ENCODE assay signal across 17 mouse cellular contexts in genomic region chr5:124575467-124575866, GRCm38 (mm10).
"Had no signal": no experiment of that assay in that cellular context is flagged by ENCODE, and none has a peak within 500 bp of the region (broad histone marks: within the 10 kb centered on the region; RNA-seq: fewer than 3 reads in every experiment).

No protein-coding gene starts in this region.

- H3K4me3 ChIP-seq: liver, embryonic 13.5 days; liver, embryonic 15.5 days; lung, embryonic 15.5 days; megakaryocyte, embryonic 14.5 days; midbrain, embryonic 13.5 days; midbrain, embryonic 15.5 days; neural tube, embryonic 12.5 days had no signal

- H3K27ac ChIP-seq: liver, embryonic 13.5 days; liver, embryonic 15.5 days; lung, embryonic 15.5 days; macrophage; midbrain, embryonic 13.5 days; midbrain, embryonic 15.5 days; neural tube, embryonic 12.5 days had no signal

- H3K4me2 ChIP-seq: liver, embryonic 13.5 days; liver, embryonic 15.5 days; lung, embryonic 15.5 days; midbrain, embryonic 11.5 days; midbrain, embryonic 13.5 days; midbrain, embryonic 15.5 days; neural tube, embryonic 12.5 days had no signal

- ATAC-seq: liver, postnatal 0 days; midbrain, embryonic 13.5 days; midbrain, embryonic 15.5 days had no signal

- H3K9ac ChIP-seq: liver, embryonic 13.5 days; liver, embryonic 15.5 days; liver, postnatal 0 days; lung, embryonic 15.5 days; midbrain, embryonic 13.5 days; midbrain, embryonic 15.5 days; neural tube, embryonic 12.5 days had no signal

- H3K27me3 ChIP-seq: liver, embryonic 13.5 days; liver, embryonic 15.5 days; lung, embryonic 15.5 days; megakaryocyte, embryonic 14.5 days; midbrain, embryonic 13.5 days; midbrain, embryonic 15.5 days; neural tube, embryonic 12.5 days had no signal

- DNase-seq: liver, embryonic 13.5 days; liver, postnatal 0 days; lung, adult 2 months; lung, postnatal 10 days; lung, postnatal 36 days; right cerebral cortex, postnatal 14 days; thymus, adult 2 months; thymus, postnatal 25 days; thymus, postnatal 4 days had no signal

- H3K9me3 ChIP-seq: liver, embryonic 13.5 days; liver, embryonic 15.5 days; lung, embryonic 15.5 days; megakaryocyte, embryonic 14.5 days; midbrain, embryonic 13.5 days; midbrain, embryonic 15.5 days; neural tube, embryonic 12.5 days had no signal
